Mouse (Mus musculus) frontal cortex, adult (tissue): ENCODE data around the gene Ift22.
A peak's percentile ranks its signal among the peaks of the same experiment; 100 is the strongest.

Source experiments
- ATAC-seq: cut with Nextera tagmentation; 2 replicates; pipeline ENCODE4 v1.9.2; 2017; ENCODE audit warnings: mild to moderate bottlenecking, moderate library complexity, mixed read lengths; ENCODE audit not compliant: low TSS enrichment

Gene Ift22

DNA sequence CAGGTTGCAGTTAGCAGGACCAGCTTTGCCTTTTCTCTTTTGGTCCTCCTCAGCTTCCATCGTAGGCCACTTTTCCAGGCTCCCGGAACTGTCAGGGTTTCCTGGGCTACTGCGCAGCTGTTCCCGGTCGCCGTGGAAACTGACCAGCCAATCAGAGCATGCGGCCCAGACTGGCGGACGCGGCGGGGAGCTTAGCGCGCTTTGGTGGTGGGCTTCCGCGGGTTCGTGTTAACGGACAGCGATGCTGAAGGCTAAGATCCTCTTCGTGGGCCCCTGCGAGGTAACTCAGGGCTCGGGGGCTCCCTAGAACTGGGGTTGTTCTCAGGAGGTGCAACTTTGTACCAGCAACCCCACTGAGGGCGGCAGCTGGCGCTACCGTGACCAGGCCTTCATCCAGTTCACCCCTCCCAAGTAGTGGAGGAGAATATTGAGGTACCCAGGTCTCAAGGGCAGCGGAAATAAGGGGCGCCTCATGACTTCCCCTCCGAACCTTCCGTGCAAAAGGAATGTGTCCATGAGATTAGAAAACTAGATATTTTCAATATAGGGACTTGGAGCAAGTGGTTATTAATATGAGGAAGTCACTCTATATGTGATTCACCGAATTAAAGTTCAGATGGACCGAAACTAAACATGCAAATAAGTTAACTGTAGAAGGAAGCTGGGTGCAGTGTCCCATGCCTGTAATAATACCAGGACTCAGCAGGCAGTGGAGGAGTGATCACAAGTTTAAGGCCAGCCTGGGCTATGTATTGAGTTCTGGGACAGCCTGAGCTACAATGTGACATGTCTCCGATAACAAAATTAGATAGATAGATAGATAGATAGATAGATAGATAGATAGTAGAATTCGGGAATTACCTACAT lies at the start of gene Ift22:
Ift22 (plus strand) TSS at position 160 of the 867 bp plus-strand sequence.
- peak; percentile 97 for ATAC-seq

DNA sequence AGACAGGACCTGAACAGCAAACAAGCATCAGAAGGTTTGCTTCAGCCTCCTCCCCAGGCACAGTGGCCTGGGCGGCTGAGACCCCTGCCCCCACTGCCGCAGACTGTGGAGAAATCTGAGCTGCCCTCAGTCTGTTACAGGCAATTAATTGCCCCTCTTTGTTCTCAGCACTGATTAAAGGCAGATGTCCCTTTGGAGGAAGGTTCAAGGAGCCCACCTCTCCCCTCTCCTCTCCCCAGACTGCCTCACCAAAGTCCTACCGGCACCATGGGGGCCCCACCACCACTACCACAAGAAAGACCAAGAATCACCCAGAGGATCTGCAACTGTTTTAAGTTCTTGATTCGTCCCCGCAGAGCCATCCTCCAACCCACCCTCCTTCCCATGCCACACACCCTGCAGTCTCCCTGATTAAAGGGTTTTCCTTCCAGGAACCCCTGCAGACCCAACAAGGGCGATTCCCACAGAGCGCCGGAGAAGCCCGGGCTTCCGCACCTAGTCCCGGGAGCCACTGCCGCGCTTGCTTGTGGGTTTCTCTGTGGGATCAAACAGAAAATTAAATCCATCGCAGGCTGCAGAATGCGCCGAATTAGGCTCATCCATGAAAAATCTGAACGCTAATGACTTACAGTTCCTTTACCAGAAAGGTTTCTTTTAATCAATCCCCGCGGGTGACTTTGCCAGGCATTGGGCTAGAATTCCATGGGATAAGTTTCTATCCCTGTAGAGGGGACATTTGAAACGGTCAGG lies 46.6 kb upstream of the Ift22 start:
- no peak for ATAC-seq

DNA sequence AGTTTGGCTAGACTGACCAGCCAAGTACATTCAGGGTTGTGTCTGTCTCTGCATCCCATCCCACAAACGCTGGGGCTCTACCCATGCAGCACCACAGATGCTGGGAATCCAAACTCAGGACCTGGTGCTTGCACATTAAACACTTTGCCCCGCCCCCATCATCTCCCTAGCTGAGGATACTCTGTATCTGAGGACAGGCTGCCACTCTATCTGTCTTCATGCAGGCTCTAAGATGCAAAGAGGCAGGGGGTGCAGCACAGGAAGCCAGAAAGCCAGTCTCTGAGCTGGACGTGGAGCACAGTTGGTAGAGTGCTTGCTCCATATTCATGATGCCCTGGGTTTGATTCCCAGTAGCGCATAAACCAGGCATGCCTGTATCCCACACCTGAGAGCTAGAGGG lies 45.1 kb upstream of the Ift22 start:
- no peak for ATAC-seq

DNA sequence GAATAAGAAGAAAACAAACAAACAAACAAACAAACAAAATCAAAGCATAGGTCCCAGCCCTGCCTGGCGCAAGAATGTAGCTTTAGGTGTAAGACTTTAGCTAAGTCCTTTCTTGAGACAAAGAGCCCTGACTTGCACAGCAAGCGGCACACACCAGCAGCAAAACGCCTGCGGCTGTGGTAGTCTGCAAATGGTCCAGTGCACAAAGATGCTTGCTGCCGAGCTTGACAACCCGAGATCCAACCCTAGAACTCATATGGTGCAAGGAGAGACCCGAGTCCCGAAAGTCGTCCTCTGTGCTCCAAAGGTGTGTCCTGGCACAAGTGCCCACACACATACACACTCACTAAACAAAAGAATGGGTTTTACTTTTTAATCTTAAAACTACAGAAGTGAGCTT lies 44.7 kb upstream of the Ift22 start:
- ATAC-seq, result no peak

DNA sequence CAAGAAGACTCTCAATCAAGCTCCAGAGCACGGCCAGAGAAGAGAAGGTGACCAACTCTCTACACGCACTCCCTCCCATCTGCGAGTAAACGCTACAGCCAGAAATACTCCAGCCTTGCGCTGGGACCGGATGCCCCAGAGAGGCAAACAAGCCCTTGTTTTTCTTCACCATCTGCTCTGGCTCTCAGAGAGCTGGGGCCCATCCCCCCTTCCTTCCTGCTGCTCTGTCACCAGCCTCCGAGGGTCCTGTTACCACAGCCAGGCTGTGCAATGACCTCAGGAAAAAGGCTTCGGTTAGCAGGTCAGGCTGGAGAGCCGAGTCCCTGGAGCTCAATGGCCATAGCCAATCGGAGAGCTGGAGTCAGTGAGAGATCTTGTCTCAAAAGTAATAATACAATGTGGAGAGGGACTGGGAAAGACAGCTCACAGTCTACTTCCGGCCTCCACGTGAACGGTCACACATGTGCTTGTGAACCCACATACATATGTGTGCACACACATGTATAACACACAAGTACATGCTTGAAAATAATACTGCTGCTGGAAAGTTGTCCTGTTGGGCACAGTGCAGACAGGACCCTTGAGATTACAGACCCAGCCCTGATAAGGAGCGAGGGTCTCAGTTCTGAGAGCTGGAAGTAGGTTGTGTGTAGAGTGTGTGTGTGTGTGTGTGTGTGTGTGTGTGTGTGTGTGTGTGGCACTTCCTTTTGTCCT lies 43.8 kb upstream of the Ift22 start:
- ATAC-seq, result peak; percentile 38; the same call in 1 of the 2 replicates

DNA sequence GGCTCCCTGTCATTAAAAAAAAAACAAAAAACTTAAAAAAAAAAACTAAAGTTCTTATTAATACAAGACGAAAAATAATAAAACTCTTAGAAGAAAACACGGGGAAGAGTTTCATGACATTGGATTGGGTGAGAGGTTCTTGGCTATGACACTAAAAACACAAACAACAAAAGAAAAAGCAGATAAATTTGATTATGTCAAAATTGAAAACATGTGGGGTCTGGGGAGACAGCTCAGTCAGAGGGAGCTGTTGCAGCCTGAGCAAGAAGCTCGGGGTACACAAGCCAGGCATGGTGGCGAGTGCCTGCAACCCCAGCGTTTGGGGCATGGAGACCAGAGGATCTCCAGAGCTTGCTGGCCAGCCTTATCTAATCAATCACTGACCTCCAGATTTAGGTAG lies 40.2 kb upstream of the Ift22 start:
- ATAC-seq, result no peak

DNA sequence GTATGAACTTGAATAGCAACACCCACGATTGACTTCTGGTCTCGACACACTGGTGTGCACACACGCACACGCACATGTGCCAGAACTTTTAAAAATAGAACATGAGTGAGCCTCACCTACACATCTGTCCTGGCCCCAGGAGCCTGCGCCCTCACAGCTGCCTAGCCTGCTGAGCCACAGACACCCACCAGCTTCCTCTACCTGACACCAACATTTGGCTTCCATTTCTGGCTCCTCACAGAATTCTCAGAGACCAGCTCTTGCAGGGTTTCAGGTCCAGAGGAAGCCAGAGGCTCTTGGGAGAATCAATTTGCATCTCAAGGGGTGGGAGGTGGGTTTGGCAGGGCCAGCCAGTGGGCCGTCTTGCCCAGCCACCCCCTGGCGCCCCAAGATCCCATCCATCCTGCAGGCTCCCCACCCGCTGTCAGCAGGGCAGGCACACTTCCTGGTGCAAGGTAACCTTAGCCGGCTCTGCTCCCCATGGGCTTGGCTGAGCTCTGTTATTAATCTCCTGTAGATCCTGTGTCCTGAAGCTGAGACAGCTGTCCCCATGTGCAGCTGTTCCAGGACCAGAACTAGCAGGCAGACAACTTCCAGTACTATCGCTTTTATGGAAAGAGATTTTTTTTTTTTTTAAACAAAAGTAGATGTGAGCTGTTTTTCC lies 38.4 kb upstream of the Ift22 start:
- no peak for ATAC-seq

DNA sequence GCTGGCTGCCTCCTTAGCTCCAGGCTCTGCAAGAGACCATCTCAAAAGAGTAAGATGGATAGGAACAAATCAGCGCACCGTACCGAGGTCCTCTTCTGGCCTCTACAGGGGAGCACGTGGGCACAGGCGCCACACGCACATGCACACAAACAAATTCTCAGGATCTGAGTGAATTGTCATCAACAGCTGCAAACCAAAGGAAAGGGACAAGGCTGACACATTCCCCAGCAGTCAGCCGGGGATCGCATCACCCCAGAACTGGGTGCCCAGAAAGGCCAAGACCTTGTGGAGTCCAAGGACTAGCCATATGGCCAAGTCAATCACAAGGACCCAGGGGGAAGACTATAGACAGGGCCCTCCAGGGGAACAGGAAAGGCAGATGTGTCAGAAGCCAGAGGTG lies 35.5 kb upstream of the Ift22 start:
- no peak for ATAC-seq

DNA sequence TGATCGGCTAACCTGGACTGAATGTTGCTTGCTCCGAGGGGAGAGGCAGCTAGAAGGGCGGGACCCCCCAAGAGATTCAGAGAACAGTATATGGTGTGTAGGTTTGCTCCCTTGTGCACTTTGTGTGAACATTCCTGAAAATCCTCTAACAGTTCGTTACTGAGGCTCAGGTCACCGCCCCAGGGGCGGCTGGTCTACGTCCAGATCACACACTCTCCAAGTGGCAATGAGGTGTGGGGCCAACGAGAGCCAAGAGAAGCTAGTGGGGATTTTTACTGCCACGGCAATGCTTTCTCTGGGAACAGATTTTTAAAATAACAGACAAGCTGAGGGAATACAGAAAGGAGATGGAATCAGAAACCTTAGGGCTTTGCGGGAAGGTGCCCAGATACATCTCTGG lies 33.7 kb upstream of the Ift22 start:
- no peak for ATAC-seq

DNA sequence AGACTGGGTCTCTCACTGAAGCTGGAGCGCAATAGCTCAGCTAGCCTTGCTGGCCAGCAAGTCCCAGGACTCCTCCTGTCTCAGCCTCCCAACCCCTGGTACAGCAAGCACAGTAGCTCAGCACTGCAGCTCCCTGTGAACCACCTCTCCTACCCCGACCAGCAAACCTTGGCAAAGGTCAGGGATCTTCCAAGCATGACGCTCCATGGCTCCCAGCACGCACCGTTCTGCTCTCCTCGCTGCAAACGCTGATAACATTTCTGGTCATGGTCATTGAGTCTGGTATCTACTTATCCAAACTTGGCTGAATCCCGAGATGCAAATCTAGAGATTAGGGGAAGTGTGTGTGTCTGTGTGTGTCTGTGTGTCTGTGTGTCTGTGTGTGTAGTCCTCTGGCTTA lies 27.8 kb upstream of the Ift22 start:
- ATAC-seq, result no peak

DNA sequence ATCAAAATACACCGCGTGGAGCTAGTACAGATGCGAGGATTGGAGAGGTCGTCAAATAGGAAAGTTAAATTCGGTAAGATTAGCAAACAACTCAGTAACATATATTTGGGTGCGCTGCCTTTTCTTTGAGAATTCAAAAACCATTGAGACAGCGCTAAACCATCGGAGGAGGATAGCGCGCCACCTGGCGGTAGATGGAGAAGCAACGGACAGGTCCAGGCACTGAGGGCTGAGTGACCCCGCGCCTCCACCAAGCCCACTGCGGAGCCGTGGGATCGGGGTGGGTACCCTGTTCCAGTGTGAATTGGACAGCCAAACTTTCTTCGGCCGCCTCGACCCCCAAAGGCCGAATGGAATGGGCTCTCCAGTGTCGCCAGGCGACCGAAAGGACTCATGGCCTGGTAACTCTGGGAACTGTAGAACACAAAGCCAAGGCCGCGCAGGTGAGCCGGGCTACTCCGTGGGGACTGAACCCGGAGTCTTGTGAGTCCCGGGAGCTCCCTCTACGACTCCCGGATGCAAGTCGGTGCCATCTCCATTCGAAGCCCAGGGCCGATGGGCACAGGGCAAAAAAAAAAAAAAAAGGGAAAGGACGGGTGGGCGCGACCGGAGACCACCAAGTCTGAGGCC lies 26.5 kb upstream of the Ift22 start:
- ATAC-seq, result peak; percentile 72; the same call in 1 of the 2 replicates

DNA sequence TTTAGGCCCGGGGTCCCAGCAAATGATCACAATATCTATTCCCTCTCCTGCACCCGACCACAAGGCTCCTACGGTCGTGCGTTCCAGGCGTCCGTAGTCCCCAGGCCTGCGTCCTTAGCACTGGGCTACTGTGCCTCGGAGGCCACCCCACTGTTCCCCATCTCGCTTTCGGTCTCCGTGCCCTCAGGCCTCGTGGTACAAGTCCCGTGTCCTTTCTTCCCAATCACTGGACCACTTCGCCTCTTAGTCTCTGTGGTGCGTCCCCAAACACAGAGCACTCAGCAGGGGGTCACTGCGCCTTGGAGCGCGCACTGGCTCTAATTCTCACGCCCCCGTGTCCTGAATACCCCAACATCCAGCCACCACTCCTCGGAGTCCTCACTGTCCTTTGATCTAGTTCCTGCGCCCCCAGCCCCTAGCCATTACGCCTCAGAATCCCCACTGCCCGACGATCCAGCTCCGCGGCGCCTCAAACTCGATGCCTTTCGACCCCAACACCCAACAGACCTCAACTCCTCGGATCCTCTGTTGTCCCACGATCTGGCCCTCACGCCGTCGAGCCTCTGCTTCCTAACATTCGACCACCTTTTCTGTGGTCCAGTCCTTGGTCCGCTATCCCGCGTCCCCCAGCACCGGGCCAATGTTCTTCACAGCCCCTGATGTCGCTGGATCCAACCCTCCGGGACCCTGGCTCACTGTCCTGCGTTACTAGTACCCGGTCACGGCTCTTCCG lies 25.7 kb upstream of the Ift22 start:
- peak; percentile 36; the same call in 1 of the 2 replicates for ATAC-seq

DNA sequence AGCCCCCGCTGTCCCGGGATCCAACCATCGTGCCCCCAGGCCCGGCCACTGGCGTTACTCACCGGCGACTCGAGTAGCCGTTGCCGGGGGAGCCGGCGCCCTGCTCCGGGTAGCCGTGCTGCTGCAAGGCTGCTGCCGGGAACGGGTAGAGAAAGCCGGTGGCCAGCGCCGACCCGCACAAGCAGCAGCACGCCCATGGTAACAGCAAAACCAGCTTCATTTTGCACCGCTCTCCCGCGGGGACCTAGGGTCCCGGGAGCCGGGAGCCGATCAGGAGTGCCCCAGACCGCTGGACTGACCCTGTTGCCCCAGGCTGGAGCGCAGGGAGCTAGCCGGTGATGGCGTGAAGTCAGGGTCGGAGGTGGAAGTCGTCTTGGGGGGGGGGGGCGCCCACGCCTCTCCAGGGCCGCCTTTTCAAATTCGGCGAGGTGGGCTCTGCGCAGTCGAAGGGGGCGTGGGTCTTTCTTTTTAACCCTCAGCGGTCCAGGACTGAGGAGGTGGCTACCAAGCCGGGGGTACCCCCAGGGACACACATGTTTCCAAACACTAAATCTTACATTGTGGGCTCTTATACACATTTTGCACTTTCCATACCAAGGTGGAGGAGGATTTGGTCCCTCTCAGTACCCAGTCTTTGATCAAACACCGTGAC lies 25.0 kb upstream of the Ift22 start, which contains the start of gene Col26a1:
Col26a1 (minus strand) TSS at position 422 of the 652 bp plus-strand sequence.
- ATAC-seq, result peak; percentile 71; the same call in 1 of the 2 replicates

DNA sequence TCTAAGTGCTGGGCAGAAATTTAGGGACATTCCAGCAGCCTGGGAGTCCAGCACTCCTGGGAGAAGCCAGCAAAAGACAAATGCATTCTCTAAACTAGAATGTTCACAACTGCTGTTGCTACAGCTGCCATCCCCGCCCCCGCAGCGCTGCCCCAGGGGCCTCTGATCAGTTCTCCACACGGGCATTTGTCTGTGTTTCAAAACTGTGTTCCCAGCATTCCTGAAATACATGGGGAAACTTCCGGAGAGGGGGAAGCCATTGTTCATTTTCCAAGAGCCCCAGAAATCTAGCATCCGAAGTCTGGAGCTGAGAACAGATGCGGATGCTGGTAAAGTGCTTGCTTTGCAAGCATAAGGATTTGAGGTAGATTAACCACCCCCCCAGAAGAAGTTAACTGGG lies 21.0 kb upstream of the Ift22 start:
- no peak for ATAC-seq

DNA sequence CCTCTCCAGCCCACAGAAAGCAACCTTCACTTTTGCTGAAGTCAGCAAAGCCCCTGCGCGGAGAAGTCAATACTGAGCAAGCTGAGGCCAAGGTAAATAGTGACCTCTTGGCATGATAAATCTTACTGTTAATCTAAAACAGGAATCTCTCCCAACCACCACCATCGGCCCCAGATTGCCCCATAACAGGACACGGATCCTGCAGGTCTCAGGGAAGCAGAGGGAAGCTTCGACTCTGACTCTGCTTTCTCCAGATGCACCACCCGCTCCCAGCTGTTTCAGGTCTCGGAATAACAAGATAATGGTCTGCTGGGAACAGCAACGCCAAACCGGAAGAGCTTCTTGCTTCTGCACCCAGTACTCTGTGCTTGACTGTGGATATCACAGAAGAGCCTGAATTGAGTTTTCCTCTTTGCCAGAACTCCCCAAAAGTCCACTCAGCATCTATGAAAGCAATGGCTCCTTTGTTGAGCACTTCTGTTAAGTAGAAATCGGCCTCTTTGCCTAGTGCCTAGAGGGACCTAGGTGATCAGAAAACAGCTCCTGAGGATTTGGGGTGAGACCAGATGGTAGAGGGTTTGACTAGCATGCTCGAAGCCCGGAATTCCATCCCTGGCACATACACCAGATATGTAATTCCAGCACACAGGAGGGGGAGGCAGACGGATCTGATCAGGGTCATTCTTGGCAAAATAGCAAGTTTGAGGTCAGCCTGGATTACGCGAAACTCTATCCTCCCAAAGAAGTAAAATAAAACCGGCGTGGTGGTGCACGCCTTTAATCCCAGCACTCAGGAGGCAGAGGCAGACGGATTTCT lies 19.2 kb upstream of the Ift22 start:
- no peak for ATAC-seq

DNA sequence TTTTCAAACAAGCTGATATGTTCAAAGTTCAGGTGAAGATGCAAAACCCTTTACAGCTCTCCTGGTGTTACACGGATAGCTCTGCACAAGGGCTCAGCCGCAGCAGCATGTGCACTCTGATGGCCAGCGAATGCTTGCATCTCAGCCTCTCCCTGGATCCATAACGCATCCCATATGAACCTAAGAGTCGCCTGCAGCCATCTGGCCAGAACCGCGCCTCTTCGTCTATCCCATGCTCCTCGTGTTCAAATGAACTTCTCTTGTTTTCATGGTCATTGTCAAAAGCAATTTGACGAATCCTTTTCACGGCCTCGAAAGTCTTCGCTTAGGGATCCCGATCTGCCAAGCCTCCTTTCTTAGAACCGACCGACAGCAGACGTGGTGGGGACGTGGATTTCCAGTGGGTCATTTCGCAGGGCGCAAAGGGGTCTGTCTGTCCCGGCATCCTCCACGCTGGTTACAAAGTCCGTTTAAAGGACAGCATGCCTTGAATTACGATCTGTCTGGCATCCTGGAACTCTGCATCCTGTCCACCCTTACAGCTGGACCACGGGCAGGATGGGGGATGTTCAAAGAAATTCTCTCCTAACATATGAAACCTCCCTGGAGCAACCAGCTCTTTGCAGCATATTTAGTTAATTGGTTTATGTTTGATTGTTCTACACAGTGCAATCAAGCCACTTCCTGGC lies 13.0 kb upstream of the Ift22 start:
- ATAC-seq, result no peak

DNA sequence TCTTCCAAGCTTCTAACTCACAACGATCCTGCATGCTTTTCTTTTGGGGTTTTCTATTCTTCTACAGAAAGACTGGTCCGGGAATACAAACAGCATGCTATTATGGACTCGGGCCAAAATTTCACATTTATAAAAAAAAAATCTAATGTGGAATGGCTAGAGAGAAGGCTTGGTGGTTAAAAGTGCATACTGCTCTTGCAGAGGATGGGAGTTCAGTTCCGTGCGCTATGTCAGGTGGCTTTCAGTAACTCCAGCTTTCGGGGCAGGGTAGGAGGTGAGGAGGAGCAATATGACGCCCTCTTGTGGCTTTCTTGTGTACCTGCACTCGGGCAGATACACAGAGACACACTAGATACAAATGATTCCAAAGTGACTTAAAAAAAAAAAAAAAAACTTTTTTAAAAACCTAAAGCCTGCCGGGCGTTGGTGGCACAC lies 12.4 kb upstream of the Ift22 start:
- ATAC-seq, result no peak

DNA sequence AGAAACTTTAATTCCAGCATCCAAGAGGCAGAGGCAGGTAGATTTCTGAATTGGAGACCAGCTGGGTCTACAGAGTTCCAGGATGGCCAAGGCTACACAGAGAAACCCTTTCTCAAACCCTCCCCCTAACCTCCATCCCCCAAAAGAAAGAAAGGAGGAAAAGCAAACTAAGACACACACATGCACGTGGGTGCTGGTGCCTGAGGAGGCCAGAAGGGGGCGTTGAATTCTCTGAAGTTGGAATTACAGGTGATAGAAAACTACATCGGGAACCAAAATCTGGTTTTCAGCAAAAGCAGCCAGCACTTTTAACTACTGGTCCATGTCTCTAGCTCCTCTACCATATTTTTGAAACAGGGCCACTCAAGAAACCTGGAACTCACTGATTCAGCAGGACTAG lies 3.3 kb upstream of the Ift22 start:
- no peak for ATAC-seq

DNA sequence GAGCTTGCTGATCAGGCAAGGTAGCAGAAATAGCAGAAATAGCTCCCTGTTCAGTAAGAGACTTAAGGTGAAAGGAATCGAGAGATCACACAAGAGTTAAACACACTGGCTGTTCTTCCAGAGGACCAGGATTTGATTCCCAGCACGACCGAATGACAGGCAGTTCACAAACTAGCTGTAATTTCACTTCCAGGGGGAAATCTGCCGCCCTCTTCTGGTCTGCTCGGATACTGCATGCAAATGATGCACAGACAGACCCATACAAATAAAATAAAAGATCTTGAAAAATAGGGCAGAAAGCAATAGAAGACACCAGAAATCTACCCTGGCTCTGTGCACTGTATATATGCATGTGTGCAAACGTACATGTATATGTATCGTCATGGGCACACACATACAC lies 2.3 kb upstream of the Ift22 start:
- no peak for ATAC-seq
